Mouse (Mus musculus) cerebellum, adult 8-10 months (tissue): ENCODE measurements at regions not wholly inside any gene's neighbourhood (a gene's known extent, or its start where the extent isn't known, plus 50 kb on each side); places are given as distances from the start of the nearest gene placed in this dataset.

Experiments used
- DNase-seq: peaks from one replicate; pipeline ENCODE4 v3.0.0; 2022

GRCm38 (mm10) chr8:25463532-25463931 lies 639.4 kb upstream of the Adam5 start:
- DNase-seq = peak; percentile 29

GRCm38 (mm10) chr8:25462492-25462891 lies 638.3 kb upstream of the Adam5 start:
- no peak for DNase-seq

- DNase-seq = no peak
Observed at GRCm38 (mm10) chr8:25455644-25456043, 631.5 kb upstream of the Adam5 start.

DNA sequence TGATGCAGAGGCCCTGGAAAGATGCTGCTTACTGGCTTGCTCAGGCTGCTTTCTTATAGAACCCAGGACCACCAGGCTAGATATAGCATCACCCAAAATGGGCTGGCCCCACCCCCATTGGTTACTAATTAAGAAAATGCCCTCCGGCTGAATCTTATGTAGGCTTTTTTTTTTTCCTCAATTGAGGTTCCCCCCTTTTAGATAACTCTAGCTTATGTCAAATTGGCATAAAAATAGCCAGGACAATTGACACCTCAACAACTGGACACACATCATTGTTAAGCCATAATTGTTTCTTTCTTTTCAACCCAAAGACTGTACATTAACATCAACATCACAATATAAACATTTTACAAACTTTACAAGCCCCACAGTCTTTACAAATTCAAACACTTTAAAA lies 630.8 kb upstream of the Adam5 start:
- no peak for DNase-seq

GRCm38 (mm10) chr8:25453826-25454225 lies 629.7 kb upstream of the Adam5 start:
- no peak for DNase-seq

DNA sequence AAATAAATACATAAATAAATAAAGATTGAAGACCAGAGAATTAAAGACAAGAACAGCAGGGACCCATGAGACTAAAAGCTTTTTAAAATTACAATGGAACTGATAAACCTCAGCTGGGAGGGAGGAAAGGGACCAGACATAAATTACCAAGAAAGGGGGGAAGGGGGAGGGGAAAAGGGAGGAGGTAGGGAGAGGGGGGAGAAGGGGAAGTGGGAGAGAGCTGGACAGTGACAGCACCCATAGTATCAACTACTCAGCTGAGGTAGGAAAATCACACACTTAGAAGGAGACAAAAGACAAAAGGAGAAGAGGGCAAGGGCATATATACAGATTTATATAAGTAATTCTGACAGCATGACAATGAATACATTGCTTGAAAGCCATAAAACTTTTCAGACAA lies 626.4 kb upstream of the Adam5 start:
- DNase-seq = no peak

DNA sequence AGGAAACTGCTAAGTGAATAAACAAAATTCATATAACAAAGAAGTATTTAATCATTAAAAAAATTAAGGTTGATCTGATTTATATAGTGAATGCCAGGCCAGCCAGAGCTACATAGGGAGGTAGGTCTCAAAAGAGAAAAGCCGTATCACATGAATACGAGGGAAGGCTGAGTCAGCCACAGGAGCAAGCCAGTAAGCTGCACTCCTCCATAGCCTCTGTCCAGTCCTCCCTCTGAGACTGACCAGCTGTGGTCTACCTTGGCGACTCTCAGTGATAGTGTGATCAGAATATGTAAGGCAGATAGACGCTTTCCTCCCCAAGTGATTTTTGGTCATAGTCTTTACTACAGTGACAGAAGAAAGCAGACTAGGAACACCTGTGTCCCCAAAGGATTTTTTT lies 625.4 kb upstream of the Adam5 start:
- DNase-seq = no peak

- no peak for DNase-seq
Observed at GRCm38 (mm10) chr8:25447900-25448299, 623.7 kb upstream of the Adam5 start.

GRCm38 (mm10) chr8:25445968-25446367 lies 621.8 kb upstream of the Adam5 start:
- no peak for DNase-seq

DNA sequence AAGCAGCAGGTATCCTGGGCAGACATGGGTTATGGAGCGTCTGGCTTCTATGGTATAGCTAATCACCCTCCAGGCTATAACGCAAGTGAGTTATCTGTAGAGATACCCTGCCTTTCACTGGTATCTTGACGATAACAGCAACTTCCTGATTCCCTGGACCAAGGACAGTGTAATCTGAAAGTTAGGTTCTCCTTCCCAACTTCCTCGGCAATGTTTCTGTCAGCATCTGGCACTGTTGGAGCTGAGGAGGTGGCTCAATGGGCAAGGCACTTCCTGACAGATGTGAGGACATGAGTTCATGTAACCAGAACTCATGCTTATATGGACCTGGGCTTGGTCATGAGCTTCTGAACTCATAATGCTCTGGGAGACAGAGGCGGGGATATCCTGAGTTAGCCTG lies 620.9 kb upstream of the Adam5 start:
- DNase-seq = no peak

GRCm38 (mm10) chr8:25443552-25443951 lies 619.4 kb upstream of the Adam5 start:
- DNase-seq = no peak

- no peak for DNase-seq
Observed at GRCm38 (mm10) chr8:25441057-25441441, 616.9 kb upstream of the Adam5 start.

DNA sequence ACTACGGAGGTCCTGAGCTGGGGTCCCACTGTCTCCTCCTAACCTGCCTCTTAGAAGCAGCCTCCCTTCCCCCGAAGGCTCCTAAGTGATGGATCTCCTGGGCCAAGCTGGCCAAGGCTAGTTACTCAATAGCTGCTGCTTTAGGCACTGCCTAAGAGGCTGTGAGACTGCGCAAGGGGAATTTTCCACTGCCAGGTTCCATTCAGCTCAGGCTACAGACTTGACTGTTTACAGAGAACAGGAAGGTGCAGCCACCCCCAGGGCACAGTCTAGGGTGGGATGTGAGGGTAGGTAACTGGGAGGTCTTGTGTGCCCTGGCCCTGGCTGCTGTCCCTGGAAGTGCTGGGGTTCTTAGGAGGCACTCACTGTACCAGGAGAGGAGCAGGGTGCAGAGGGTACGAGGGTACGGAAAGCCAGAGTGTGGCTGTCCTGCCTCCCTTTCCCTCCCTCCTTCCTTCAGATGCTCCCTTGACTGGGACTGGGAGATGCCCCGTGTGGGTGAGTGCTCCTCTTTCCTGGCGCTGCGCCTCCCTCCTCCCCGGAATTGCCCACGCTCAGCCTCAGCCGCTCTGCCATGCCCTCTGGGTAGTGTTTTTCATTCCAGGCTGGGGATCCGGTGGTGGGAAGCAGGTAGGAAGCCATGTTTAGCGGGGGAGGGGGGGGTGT lies 616.4 kb upstream of the Adam5 start:
- DNase-seq = peak; percentile 72

DNA sequence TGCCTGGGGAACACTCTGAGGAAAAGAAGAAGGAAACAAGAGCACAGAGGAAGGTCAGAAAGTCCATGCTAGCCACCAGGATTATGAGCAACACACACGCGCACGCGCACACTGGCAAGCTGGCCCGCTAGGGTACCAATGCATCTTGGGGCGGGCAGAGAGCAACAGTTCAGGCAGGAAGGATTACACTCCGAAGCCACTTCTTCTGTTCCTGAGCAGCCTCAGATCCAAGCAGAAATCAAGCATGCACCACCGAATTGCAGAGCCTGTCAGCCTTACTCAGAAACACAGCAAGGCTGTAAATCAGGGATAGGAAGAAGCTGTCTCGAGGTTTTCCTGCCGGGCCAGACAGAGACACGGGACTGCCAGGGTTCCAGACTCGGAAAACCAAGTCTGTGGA lies 615.8 kb upstream of the Adam5 start:
- DNase-seq = no peak

- no peak for DNase-seq
Observed at GRCm38 (mm10) chr8:25438021-25438620, 614.0 kb upstream of the Adam5 start.

DNA sequence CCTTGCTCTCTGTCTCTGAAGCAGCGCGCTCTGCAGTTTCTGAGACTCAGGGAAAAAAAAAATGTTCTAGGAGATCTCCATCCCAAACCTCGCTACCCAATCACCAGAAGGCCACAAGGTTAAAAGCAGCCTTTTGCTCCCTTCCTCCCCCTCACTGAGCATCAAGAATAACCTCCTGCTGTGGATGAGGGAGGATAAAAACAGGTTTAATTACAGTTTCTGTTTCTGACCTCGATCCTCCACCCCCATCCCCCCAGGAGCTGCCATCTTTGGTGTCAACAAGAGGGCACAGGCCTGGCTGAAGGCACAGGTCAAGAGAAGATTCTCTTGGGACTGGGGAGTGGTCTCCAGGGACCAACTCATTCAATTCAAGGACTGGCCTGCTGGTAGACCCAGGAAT lies 613.0 kb upstream of the Adam5 start:
- DNase-seq = no peak

DNA sequence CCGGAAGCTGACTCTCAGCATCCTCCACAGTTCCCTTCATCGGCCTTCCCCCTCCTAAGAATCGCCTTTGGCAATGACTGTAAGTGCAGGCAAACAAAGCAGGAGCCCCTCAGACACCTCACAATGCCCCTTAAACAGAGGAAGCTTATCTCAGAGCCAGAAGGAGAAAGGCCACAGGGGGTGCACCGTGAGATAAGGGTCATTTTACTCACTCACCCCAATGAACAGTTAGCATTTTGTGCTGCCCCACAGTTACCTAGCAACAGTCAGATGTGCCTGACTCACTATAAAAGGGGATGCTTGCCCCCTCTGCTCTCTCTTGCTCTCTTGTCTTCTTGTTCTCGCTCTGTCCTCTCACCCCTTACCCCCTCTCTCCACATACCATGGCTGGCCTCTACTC lies 606.4 kb upstream of the Adam5 start:
- DNase-seq = no peak

DNA sequence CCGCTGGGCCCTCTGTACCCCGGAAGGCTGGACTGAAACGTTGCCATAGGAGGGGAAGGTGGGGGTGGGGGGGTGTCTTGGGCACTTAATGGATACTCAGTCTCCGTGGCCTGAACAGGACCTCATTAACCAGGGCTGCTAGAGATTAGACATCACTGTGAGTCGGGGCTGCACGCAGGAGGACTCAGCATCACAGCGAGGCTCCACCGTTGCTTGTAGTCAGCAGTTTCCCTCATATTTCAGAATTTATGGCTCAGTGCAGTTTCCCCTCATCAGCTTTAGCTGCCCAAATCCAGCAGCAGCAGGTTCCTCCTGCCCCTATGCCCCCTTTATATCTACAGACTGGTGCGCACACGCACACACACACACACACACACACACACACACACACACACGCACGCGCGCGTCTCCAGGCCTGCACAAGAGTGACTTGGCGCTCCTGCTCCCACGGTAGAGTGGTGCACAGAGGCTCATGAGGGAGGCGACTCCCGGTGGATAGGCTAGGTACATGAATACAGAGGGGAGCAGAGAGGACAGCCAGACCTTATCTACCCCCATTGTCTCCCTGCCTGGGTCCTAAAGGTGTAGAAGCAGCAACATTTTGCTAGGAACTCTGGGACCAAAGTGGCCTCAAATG lies 605.8 kb upstream of the Adam5 start:
- DNase-seq = no peak

DNA sequence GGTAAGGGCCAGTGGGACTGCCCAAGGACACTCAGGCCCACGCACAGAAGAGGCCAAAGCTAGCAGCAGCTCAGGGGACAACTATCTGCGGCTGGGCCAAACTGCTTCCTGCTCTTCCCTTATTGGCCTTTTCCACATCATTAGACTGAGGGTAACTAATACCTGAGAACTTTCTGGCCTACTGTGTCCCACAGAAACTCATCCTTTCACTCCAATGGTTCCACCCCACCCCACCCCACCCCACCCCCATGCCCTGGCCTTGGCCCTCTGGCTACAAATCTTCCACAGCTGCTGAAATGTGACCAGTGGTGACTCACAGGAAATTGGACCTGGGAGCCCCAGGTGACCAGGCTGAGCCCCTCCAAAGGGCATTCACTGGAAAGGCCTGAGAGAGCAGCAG lies 604.6 kb upstream of the Adam5 start:
- no peak for DNase-seq

GRCm38 (mm10) chr8:25426207-25426606 lies 602.0 kb upstream of the Adam5 start:
- no peak for DNase-seq

- peak; percentile 88 for DNase-seq
Observed at GRCm38 (mm10) chr8:25421478-25421877, 597.3 kb upstream of the Adam5 start.

DNA sequence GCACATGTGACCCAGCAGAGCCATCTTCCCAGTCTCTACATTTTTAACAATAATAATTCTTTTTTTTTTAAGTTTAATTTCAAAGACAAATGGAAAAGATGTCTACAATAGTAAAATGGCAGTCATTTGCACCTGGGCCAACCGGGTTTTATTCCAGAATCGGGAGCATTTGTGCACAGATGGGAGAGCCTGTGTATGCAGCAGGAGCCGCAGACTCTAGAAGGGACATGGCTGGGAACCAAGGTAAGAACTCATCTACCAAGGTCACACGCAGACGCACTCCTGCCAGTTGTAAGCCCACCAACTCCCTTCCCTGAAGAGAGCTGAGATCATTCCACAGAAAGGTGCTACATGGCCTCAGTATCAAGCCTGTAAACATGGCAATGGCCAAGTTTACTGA lies 586.4 kb upstream of the Adam5 start:
- no peak for DNase-seq

DNA sequence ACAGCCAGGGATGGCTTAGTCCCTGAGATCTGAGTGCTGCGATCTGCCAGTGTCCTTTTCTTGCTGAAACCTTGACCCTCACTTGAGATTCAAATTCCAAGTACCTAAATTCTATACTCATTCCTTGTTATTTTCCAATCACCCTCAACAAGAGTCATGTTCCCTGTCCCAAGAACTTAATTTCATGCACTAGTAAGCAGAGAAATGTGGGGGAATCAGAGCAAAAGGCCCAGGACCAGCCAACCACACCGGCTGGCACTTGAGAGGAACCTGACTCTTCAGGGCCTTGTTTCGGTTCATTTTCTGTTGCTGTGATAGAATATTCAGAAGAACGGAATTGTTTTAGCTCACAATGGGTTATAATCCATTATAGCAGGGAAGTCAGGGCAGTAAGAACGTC lies 583.7 kb upstream of the Adam5 start:
- DNase-seq = no peak

DNA sequence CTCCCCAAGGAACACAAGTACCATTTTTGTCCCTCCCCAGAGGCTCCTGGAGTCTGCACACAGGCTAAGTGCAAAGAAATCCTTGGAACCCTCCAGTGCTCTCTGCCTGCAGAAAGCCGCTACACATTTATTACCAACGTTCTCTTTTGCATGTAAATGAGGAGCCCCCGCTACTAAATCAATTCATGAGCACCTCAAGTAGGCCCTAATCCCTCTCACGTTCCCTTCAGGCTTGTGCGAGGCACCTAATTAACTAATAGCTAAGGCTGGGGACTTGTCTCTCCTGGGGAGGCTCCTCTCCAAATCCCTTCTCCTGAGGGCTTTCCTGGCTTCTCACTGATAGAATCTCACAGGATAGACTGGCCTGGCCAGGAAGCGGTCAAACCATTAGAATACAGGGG lies 568.6 kb upstream of the Adam5 start:
- DNase-seq = no peak

GRCm38 (mm10) chr8:25389947-25390346 lies 565.8 kb upstream of the Adam5 start:
- DNase-seq = no peak
